Mouse (Mus musculus): ENCODE measurements at regions not wholly inside any gene's neighbourhood (a gene's known extent, or its start where the extent isn't known, plus 50 kb on each side); places are given as distances from the start of the nearest gene placed in this dataset.

- Histone ChIP-seq H3K4me3 (replicated peaks; ENCODE audit: low read length) (no peak overlapping the region), H3K27me3 (ENCODE audit: control insufficient read depth, insufficient read depth, low read length) (no peaks in the 10 kb centered on the region), H3K27ac (no peak overlapping the region), H3K9ac (no peak overlapping the region), H3K4me2 (replicated peaks) (no peak overlapping the region), H3K9me3 (ENCODE audit: control insufficient read depth, low read length) (no peaks in the 10 kb centered on the region), H3K36me3 (replicated peaks; ENCODE audit: control insufficient read depth, insufficient read depth) (no peaks in the 10 kb centered on the region), H3K4me1 (replicated peaks; ENCODE audit: control insufficient read depth, insufficient read depth, low read length) (no peaks in the 10 kb centered on the region)
- ATAC-seq (ENCODE audit: low FRiP score) (no peak), DNase-seq (ENCODE audit: low spot score) (no peak)
- 83% methylated on average over 1 of the region's 1 CpGs for WGBS
These were observed 994.6 kb upstream of the Gm37988 start for GRCm38 (mm10) chr1:3813071-3813470.

GRCm38 (mm10) chr1:3842021-3842420 is 965.7 kb upstream of the Gm37988 start:
- DNase-seq (ENCODE audit: low spot score) (no peak), ATAC-seq (ENCODE audit: low FRiP score) (peak; percentile 24; the same call in 1 of the 2 replicates)
- H3K9ac ChIP-seq, result no peak overlapping the region
- 17% methylated on average over 3 of the region's 3 CpGs for WGBS
- H3K27ac ChIP-seq, result no peak overlapping the region
- H3K4me1 ChIP-seq (replicated peaks; ENCODE audit: control insufficient read depth, insufficient read depth, low read length), result 0 out of 2 replicates have a peak, but pooled peaks cover 4% of the 10 kb centered on the region
- H3K36me3 ChIP-seq (replicated peaks; ENCODE audit: control insufficient read depth, insufficient read depth), result no peaks in the 10 kb centered on the region
- H3K27me3 ChIP-seq (ENCODE audit: control insufficient read depth, insufficient read depth, low read length), result no peaks in the 10 kb centered on the region
- no peaks in the 10 kb centered on the region for H3K9me3 ChIP-seq (ENCODE audit: control insufficient read depth, low read length)
- H3K4me3 ChIP-seq (replicated peaks; ENCODE audit: low read length), result no peak overlapping the region
- no peak overlapping the region for H3K4me2 ChIP-seq (replicated peaks)
